Mouse (Mus musculus): Measurements from ENCODE around the gene Tnfsf11. TPM values are rescaled to one million over a fixed set of nuclear protein-coding genes. Genes with fewer than 3 reads are reported as not detected.

Gene Tnfsf11
- total RNA-seq, 2 experiments from 2014 or later: 0.19 TPM; not detected in 1

- DNase-seq (ENCODE audit: extremely low spot score in 1 of 2, low spot score in 2 of 2): no peak
- intact Hi-C loops (cut with DNase I): loop anchor here (10.0 kb wide), 1 partner anchor 1148 kb away; no protein-coding TSS in a partner anchor
Measured at GRCm38 (mm10) chr14:78292687-78293086, 15.2 kb downstream of the Tnfsf11 start.

GRCm38 (mm10) chr14:78289912-78290523, 17.8 kb downstream of the Tnfsf11 start:
- intact Hi-C loops (cut with DNase I): loop anchor here (5.0 to 10.0 kb wide), 2 partner anchors 192 to 1145 kb away; no protein-coding TSS in a partner anchor
- DNase-seq (ENCODE audit: extremely low spot score in 1 of 2, low spot score in 2 of 2): no peak

GRCm38 (mm10) chr14:78288903-78289302, 18.9 kb downstream of the Tnfsf11 start:
- DNase-seq (ENCODE audit: extremely low spot score in 1 of 2, low spot score in 2 of 2): no peak
- intact Hi-C loops (cut with DNase I): loop anchor here (5.0 kb wide), 1 partner anchor 193 kb away; no protein-coding TSS in a partner anchor

GRCm38 (mm10) chr14:78287906-78288800, 19.7 kb downstream of the Tnfsf11 start:
- intact Hi-C loops (cut with DNase I): loop anchor here (5.0 kb wide), 1 partner anchor 194 kb away; no protein-coding TSS in a partner anchor

GRCm38 (mm10) chr14:78286011-78286548, 21.8 kb downstream of the Tnfsf11 start:
- intact Hi-C loops (cut with DNase I): loop anchor here (5.0 kb wide), 1 partner anchor 196 kb away; no protein-coding TSS in a partner anchor
- DNase-seq (ENCODE audit: extremely low spot score in 1 of 2, low spot score in 2 of 2): no peak

More at GRCm38 (mm10) chr14:78287906-78288800, 19.7 kb downstream of the Tnfsf11 start:
- DNase-seq (ENCODE audit: extremely low spot score in 1 of 2, low spot score in 2 of 2): peak; percentile 53 to 70

- DNase-seq (ENCODE audit: extremely low spot score in 1 of 2, low spot score in 2 of 2): peak in 1 of 2 experiments; percentile 30
- intact Hi-C loops (cut with DNase I): no loop called here
Measured at GRCm38 (mm10) chr14:78282490-78282889, 25.4 kb downstream of the Tnfsf11 start.

GRCm38 (mm10) chr14:78276395-78276930, 31.4 kb downstream of the Tnfsf11 start:
- peak in 1 of 2 experiments; percentile 34 for DNase-seq (ENCODE audit: extremely low spot score in 1 of 2, low spot score in 2 of 2)
- intact Hi-C loops (cut with DNase I): no loop called here

- no peak for DNase-seq (ENCODE audit: extremely low spot score in 1 of 2, low spot score in 2 of 2)
- intact Hi-C loops (cut with DNase I): no loop called here
Measured at GRCm38 (mm10) chr14:78274851-78275250, 33.0 kb downstream of the Tnfsf11 start.

GRCm38 (mm10) chr14:78274146-78274545, 33.7 kb downstream of the Tnfsf11 start:
- intact Hi-C loops (cut with DNase I): no loop called here
- DNase-seq (ENCODE audit: extremely low spot score in 1 of 2, low spot score in 2 of 2): peak in 1 of 2 experiments; percentile 38

- intact Hi-C loops (cut with DNase I): no loop called here
- peak in 1 of 2 experiments; percentile 56 for DNase-seq (ENCODE audit: extremely low spot score in 1 of 2, low spot score in 2 of 2)
Measured at GRCm38 (mm10) chr14:78273571-78273970, 34.3 kb downstream of the Tnfsf11 start.

GRCm38 (mm10) chr14:78264876-78265275, 43.0 kb downstream of the Tnfsf11 start:
- no peak for DNase-seq (ENCODE audit: extremely low spot score in 1 of 2, low spot score in 2 of 2)
- intact Hi-C loops (cut with DNase I): no loop called here

GRCm38 (mm10) chr14:78262596-78262995, 45.2 kb downstream of the Tnfsf11 start:
- intact Hi-C loops (cut with DNase I): no loop called here
- no peak for DNase-seq (ENCODE audit: extremely low spot score in 1 of 2, low spot score in 2 of 2)

- no peak for DNase-seq (ENCODE audit: extremely low spot score in 1 of 2, low spot score in 2 of 2)
- intact Hi-C loops (cut with DNase I): no loop called here
Measured at GRCm38 (mm10) chr14:78261246-78261645, 46.6 kb downstream of the Tnfsf11 start.

GRCm38 (mm10) chr14:78254017-78254416, 53.8 kb downstream of the Tnfsf11 start:
- intact Hi-C loops (cut with DNase I): no loop called here
- DNase-seq (ENCODE audit: extremely low spot score in 1 of 2, low spot score in 2 of 2): no peak

GRCm38 (mm10) chr14:78246601-78247000, 61.2 kb downstream of the Tnfsf11 start:
- intact Hi-C loops (cut with DNase I): no loop called here
- no peak for DNase-seq (ENCODE audit: extremely low spot score in 1 of 2, low spot score in 2 of 2)

- DNase-seq (ENCODE audit: extremely low spot score in 1 of 2, low spot score in 2 of 2): peak in 1 of 2 experiments; percentile 8
- intact Hi-C loops (cut with DNase I): no loop called here
Measured at GRCm38 (mm10) chr14:78244811-78245210, 63.0 kb downstream of the Tnfsf11 start.

GRCm38 (mm10) chr14:78239346-78239745, 68.5 kb downstream of the Tnfsf11 start:
- intact Hi-C loops (cut with DNase I): no loop called here
- DNase-seq (ENCODE audit: extremely low spot score in 1 of 2, low spot score in 2 of 2): no peak

- no peak for DNase-seq (ENCODE audit: extremely low spot score in 1 of 2, low spot score in 2 of 2)
- intact Hi-C loops (cut with DNase I): no loop called here
Measured at GRCm38 (mm10) chr14:78237238-78237637, 70.6 kb downstream of the Tnfsf11 start.

GRCm38 (mm10) chr14:78236144-78236543, 71.7 kb downstream of the Tnfsf11 start:
- intact Hi-C loops (cut with DNase I): no loop called here
- peak in 1 of 2 experiments; percentile 38 for DNase-seq (ENCODE audit: extremely low spot score in 1 of 2, low spot score in 2 of 2)

Data from left cerebral cortex, postnatal 10 days (tissue).